8 mouse cellular contexts compared by ENCODE assay signal in the genomic region with DNA sequence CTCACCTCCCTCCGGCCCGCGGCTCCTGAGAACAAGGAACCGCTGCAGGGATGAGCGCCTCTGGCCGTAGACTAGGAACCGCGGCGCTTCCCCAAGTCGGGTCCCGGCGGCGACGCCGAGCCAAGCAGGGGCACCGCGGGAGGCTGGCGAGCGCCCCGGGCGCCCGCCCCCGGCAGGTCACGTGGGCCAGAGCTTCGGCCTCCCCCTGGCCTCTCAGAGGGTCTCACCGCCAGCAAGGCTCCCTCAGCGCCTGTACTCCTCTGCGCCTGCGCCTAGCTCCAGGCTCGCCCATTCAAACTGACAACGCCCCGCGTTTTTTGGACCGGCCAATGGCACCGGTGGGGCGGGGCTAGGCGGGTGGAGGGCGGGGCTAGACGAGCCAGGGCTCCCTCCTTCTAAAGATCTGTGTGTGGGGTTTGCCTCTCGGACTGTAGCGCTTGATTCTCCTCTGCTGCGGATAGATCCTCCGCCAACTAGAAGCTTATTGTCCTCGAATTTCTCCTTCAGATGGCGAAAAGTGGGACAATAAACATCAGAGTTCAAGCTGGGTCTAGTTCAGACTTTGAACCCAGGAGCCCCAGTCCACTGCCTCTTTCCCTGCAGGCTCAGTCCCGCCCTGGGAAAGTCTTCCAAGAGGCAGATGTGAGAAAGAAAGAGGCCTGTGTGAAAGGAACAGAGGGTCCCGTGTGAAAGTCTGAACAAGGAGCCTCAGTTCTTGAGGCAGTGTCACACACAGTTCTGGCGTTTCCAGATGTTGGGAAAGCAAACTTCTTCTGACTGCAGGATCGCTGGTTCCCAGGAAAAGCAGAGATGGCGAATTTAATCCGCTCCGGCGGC. TPM values are rescaled to one million over a fixed set of nuclear protein-coding genes. Genes with fewer than 3 reads are reported as not detected.
A peak's percentile ranks its signal among the peaks of the same experiment; 100 is the strongest.
DNase-seq lines count a peak whose midpoint lies in the region; ATAC-seq and TF ChIP-seq lines count a peak whose summit lies in the region.

TSS of gene Gpsm2 (minus strand) at position 274 of the 837 bp plus-strand sequence.

- H3K9me3 ChIP-seq in embryonic facial prominence, embryonic 15.5 days (replicated peaks), result no peaks in the 10 kb centered on the region
- H3K9me3 ChIP-seq in heart, embryonic 10.5 days, result no peaks in the 10 kb centered on the region
- no peaks in the 10 kb centered on the region for H3K9me3 ChIP-seq in kidney, embryonic 15.5 days (replicated peaks)

- TF ChIP-seq CTCF in bone marrow, adult 2 months (IDR thresholded peaks at IDR 0.05; ENCODE audit: control insufficient read depth, insufficient read depth, low read length), result no peak

- WGBS in bone marrow, adult 2 months, result 7% methylated on average over 53 of the region's 53 CpGs
- 1% methylated on average over 53 of the region's 53 CpGs for WGBS in embryonic facial prominence, embryonic 15.5 days
- WGBS in heart, embryonic 10.5 days, result 4% methylated on average over 53 of the region's 53 CpGs
- 2% methylated on average over 53 of the region's 53 CpGs for WGBS in kidney, embryonic 15.5 days

- H3K27me3 ChIP-seq in embryonic facial prominence, embryonic 15.5 days, result no peaks in the 10 kb centered on the region
- no peaks in the 10 kb centered on the region for H3K27me3 ChIP-seq in heart, embryonic 10.5 days (ENCODE audit: insufficient read depth, poor library complexity, severe bottlenecking)
- 0 out of 2 replicates have a peak, but pooled peaks cover 2% of the 10 kb centered on the region for H3K27me3 ChIP-seq in kidney, embryonic 15.5 days

- peak within 1 kb of the TSS; percentile 75 for H3K27ac ChIP-seq in bone marrow, adult 2 months (ENCODE audit: control insufficient read depth, insufficient read depth, low read depth, low read length, poor library complexity)
- peak within 1 kb of the TSS; percentile 97 for H3K27ac ChIP-seq in embryonic facial prominence, embryonic 15.5 days (replicated peaks)
- peak within 1 kb of the TSS; percentile 93 for H3K27ac ChIP-seq in heart, embryonic 10.5 days
- peak within 1 kb of the TSS; percentile 91 for H3K27ac ChIP-seq in kidney, embryonic 15.5 days

- peak within 1 kb of the TSS; percentile 89 for H3K9ac ChIP-seq in embryonic facial prominence, embryonic 15.5 days
- H3K9ac ChIP-seq in kidney, embryonic 15.5 days, result peak within 1 kb of the TSS; percentile 87

- ATAC-seq in embryonic facial prominence, embryonic 15.5 days (ENCODE audit: insufficient number of reproducible peaks, low FRiP score, low TSS enrichment, low read depth), result peak; percentile 99
- ATAC-seq in kidney, embryonic 15.5 days (replicated peaks; ENCODE audit: low FRiP score), result peak; percentile 99
- ATAC-seq in monocyte, adult 5-6 weeks (replicated peaks; ENCODE audit: insufficient number of reproducible peaks, low FRiP score, low TSS enrichment, poor library complexity, severe bottlenecking), result peak; percentile 79

- peak; percentile 87 for DNase-seq in 416B (ENCODE audit: low read depth)
- peak; percentile 99 for DNase-seq in heart, embryonic 10.5 days (ENCODE audit: low spot score)
- peak; percentile 100 for DNase-seq in liver
- peak; percentile 98 for DNase-seq in spleen, postnatal 4 days (ENCODE audit: low spot score in 2 of 2)

- peak within 1 kb of the TSS; percentile 79 for H3K4me3 ChIP-seq in bone marrow, adult 2 months (replicated peaks; ENCODE audit: control insufficient read depth, low read depth, low read length)
- H3K4me3 ChIP-seq in embryonic facial prominence, embryonic 15.5 days (replicated peaks), result peak within 1 kb of the TSS; percentile 77
- peak within 1 kb of the TSS; percentile 82 for H3K4me3 ChIP-seq in heart, embryonic 10.5 days
- H3K4me3 ChIP-seq in kidney, embryonic 15.5 days (replicated peaks), result peak within 1 kb of the TSS; percentile 82

- H3K4me2 ChIP-seq in embryonic facial prominence, embryonic 15.5 days (replicated peaks), result peak within 1 kb of the TSS; percentile 64
- peak within 1 kb of the TSS; percentile 57 for H3K4me2 ChIP-seq in kidney, embryonic 15.5 days

- TF ChIP-seq POLR2A in bone marrow, adult 2 months (IDR thresholded peaks at IDR 0.05; ENCODE audit: borderline replicate concordance, control insufficient read depth, low read depth, low read length), result peak; percentile 80

- no peaks in the 10 kb centered on the region for H3K36me3 ChIP-seq in embryonic facial prominence, embryonic 15.5 days
- no peaks in the 10 kb centered on the region for H3K36me3 ChIP-seq in heart, embryonic 10.5 days
- no peaks in the 10 kb centered on the region for H3K36me3 ChIP-seq in kidney, embryonic 15.5 days

- H3K4me1 ChIP-seq in bone marrow, adult 2 months (ENCODE audit: control insufficient read depth, insufficient read depth, low read length), result peaks cover 4% of the 10 kb centered on the region
- peaks cover 26% of the 10 kb centered on the region for H3K4me1 ChIP-seq in embryonic facial prominence, embryonic 15.5 days
- peaks cover 14% of the 10 kb centered on the region for H3K4me1 ChIP-seq in heart, embryonic 10.5 days
- H3K4me1 ChIP-seq in kidney, embryonic 15.5 days, result peaks cover 18% of the 10 kb centered on the region

RNA-seq across cellular contexts. Expression of gene Gpsm2, which starts in this region (rescaled TPM):
- 20.9 and 26.1 TPM in 2 replicates for polyA plus RNA-seq in bone marrow, adult 2 months (2011; ENCODE audit: insufficient read depth, insufficient read length, low replicate concordance, missing spikeins)
- polyA plus RNA-seq in embryonic facial prominence, embryonic 15.5 days (2015; fragmentation: Nextera tagmentation; extraction: Ambion mirVana), result 68.1 and 75.8 TPM in 2 replicates
- 35.6 and 38.7 TPM in 2 replicates for polyA plus RNA-seq in heart, embryonic 10.5 days (2016; fragmentation: Nextera tagmentation; extraction: Ambion mirVana)
- 43.3 and 45.1 TPM in 2 replicates for polyA plus RNA-seq in kidney, embryonic 15.5 days (2015; fragmentation: Nextera tagmentation; extraction: Ambion mirVana)
- total RNA-seq in monocyte, adult 5-6 weeks (2017), result 7.2 to 9.7 TPM (median 9.6 TPM) in 3 replicates

Comparison
In these comparisons a context has a peak if more than half of its experiments do, and no peak if none do; other contexts are left out.
1. Peak in every context shown above with its lines: DNase-seq, ATAC-seq, H3K4me3 ChIP-seq and H3K27ac ChIP-seq.